Mouse (Mus musculus) heart, embryonic 15.5 days (tissue): ENCODE measurements around the gene Ufd1. TPM values are rescaled to one million over a fixed set of nuclear protein-coding genes. Genes with fewer than 3 reads are reported as not detected.
"Not testable (repeated sequence)": the region's sequence is repeated elsewhere in the genome, so short reads cannot be mapped to it uniquely, and the experiment has no call there.

Experiments used
- ATAC-seq: fragments of 200-750 bp; cut with Nextera tagmentation; replicated peaks from 2 replicates; pipeline ENCODE4 v1.8.0; 2017; ENCODE audit warnings: low read depth, moderate TSS enrichment; ENCODE audit not compliant: insufficient number of reproducible peaks, insufficient read depth, low FRiP score
- H3K27ac ChIP-seq: fragments of 300-500 bp; sonication (generic); 2 replicates; pipeline ENCODE4 v1.5.1; 2015; ENCODE audit warnings: mild to moderate bottlenecking, inconsistent platforms
- H3K27me3 ChIP-seq: fragments of 300-500 bp; sonication (generic); 2 replicates; pipeline ENCODE4 v1.6.1; 2015; ENCODE audit warnings: inconsistent platforms
- H3K36me3 ChIP-seq: fragments of 300-500 bp; sonication (generic); 2 replicates; pipeline ENCODE4 v1.6.1; 2015; ENCODE audit warnings: mild to moderate bottlenecking, inconsistent platforms
- H3K4me1 ChIP-seq: fragments of 300-500 bp; sonication (generic); replicated peaks from 2 replicates; pipeline ENCODE4 v1.6.1; 2015; ENCODE audit warnings: inconsistent platforms
- H3K4me2 ChIP-seq: fragments of 300-500 bp; sonication (generic); 2 replicates; pipeline ENCODE4 v1.6.1; 2015; ENCODE audit warnings: inconsistent platforms, mild to moderate bottlenecking, moderate library complexity
- H3K4me3 ChIP-seq: fragments of 300-500 bp; sonication (generic); 2 replicates; pipeline ENCODE4 v1.5.1; 2015; ENCODE audit warnings: mild to moderate bottlenecking, inconsistent platforms
- H3K9ac ChIP-seq: fragments of 300-500 bp; sonication (generic); 2 replicates; pipeline ENCODE4 v1.6.1; 2015; ENCODE audit warnings: mild to moderate bottlenecking, inconsistent platforms
- H3K9me3 ChIP-seq: fragments of 300-500 bp; sonication (generic); replicated peaks from 2 replicates; pipeline ENCODE4 v1.6.1; 2016; ENCODE audit warnings: inconsistent platforms
- WGBS: fragments of 180-500 bp; shearing (Covaris S2); methylation state at CpG from one replicate; pipeline ENCODE4 v1.1.7; 2015; ENCODE audit warnings: mixed read lengths; 5-methylcytosine and 5-hydroxymethylcytosine counted together
- polyA plus RNA-seq: library from polyadenylated mRNA; unstranded; fragments of >200 nt; fragmentation: Nextera tagmentation; extraction: Ambion mirVana; gene quantifications from 2 replicates; pipeline ENCODE4 v1.2.1, GENCODE M21; 2015

Gene Ufd1
- polyA plus RNA-seq, 1 experiment from 2014 or later = 62.2 TPM

GRCm38 (mm10) chr16:18858551-18858950 lies 47.0 kb downstream of the Ufd1 start:
- Histone ChIP-seq H3K27ac (no peak overlapping the region), H3K4me2 (no peak overlapping the region), H3K4me3 (no peak overlapping the region), H3K4me1 (no peaks in the 10 kb centered on the region), H3K9me3 (no peaks in the 10 kb centered on the region), H3K9ac (no peak overlapping the region), H3K27me3 (no peaks in the 10 kb centered on the region), H3K36me3 (no peaks in the 10 kb centered on the region)
- no peak for ATAC-seq

GRCm38 (mm10) chr16:18860186-18860585 lies 48.6 kb downstream of the Ufd1 start:
- 64% methylated on average over 1 of the region's 1 CpGs for WGBS

GRCm38 (mm10) chr16:18870495-18870894 lies 58.9 kb downstream of the Ufd1 start:
- H3K4me1 ChIP-seq, H3K27me3 ChIP-seq, ATAC-seq, H3K9me3 ChIP-seq, H3K27ac ChIP-seq, H3K4me2 ChIP-seq, H3K9ac ChIP-seq, H3K4me3 ChIP-seq: not testable (repeated sequence)
- H3K36me3 ChIP-seq = peaks cover 41% of the 10 kb centered on the region
- WGBS = 70% methylated on average over 1 of the region's 1 CpGs

More at GRCm38 (mm10) chr16:18860186-18860585, 48.6 kb downstream of the Ufd1 start:
- no peak for ATAC-seq
- H3K4me2 ChIP-seq = no peak overlapping the region
- H3K27me3 ChIP-seq = no peaks in the 10 kb centered on the region
- no peaks in the 10 kb centered on the region for H3K4me1 ChIP-seq
- no peaks in the 10 kb centered on the region for H3K36me3 ChIP-seq
- no peak overlapping the region for H3K9ac ChIP-seq
- H3K9me3 ChIP-seq = no peaks in the 10 kb centered on the region
- no peak overlapping the region for H3K4me3 ChIP-seq
- H3K27ac ChIP-seq = no peak overlapping the region

DNA sequence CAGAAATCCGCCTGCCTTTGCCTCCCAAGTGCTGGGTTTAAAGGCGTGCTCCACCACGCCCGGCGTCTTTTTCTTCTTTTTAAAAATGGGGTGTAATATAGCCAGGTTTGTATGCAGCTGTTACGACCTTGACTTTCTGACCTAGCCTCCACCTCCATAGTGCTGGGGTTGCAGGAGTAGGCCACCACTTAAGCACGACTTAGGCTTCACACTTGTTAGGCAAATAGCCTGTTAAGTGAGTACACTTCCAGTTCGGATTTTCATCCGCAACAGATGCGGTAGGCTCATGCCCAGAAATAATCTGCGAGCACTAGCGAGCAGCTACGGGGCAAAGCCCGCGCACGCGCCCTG lies 64.5 kb downstream of the Ufd1 start:
- 1% methylated on average over 17 of the region's 17 CpGs for WGBS
- no peaks in the 10 kb centered on the region for H3K27me3 ChIP-seq
- peak overlapping the region; percentile 93 for H3K4me2 ChIP-seq
- ATAC-seq = peak; percentile 14
- peak overlapping the region; percentile 98 for H3K4me3 ChIP-seq
- H3K9me3 ChIP-seq = no peaks in the 10 kb centered on the region
- H3K27ac ChIP-seq = peak overlapping the region; percentile 93
- peak overlapping the region; percentile 94 for H3K9ac ChIP-seq
- peaks cover 18% of the 10 kb centered on the region for H3K4me1 ChIP-seq
- H3K36me3 ChIP-seq = peaks cover 39% of the 10 kb centered on the region

DNA sequence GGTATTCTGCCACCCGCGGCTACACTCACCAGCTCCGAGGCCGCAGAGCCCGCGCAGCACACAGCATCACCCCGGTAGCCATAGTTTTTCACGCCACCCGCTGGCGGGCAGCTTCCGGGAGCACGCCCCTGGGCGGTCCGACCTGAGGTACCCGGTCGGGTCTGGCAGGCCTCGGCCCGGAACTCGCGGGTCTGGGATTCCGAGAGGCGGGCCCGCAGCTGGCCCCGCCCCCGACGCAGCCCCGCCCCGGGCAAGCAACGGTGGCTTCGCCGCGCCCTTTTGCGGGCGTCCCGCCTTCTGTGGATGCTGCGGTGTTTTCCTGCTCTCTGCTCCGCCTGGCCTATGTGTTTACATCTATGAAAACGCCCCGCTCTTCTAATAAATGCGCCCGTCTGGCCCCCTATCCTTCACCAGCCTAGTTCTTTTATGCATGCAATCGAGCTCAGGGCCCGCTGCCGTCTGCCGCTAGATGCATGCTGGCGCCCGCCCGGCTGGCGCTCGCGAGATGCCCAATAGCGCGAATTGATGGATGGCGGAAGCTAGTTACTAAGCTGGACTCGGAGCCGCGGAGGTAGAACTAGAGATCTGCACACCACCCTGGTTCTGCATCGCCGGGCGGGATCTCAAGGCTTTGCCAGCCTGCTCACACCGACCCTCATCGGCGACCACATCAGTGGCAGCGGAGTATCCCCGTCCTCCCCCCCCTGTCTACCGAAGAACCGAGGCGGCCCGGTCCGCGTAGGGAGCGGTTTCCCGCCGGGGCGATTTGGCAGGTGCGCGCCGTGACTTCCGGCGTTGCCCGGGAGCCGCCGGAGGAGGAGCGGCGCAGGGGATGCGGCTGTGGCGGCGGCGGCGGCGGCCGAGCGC lies 65.1 kb downstream of the Ufd1 start, which contains the start of the genes Mrpl40 and Hira:
Gene Mrpl40 (minus strand): TSS at position 421 of the 867 bp plus-strand sequence.
Gene Hira (plus strand): TSS at position 596 of the 867 bp plus-strand sequence.
- under 1% methylated on average over 85 of the region's 93 CpGs for WGBS
- H3K9ac ChIP-seq = peak within 1 kb of the TSS; percentile 94
- peak within 1 kb of the TSS; percentile 98 for H3K4me3 ChIP-seq
- H3K27me3 ChIP-seq = no peaks in the 10 kb centered on the region
- H3K9me3 ChIP-seq = no peaks in the 10 kb centered on the region
- H3K4me1 ChIP-seq = peaks cover 18% of the 10 kb centered on the region
- H3K27ac ChIP-seq = peak within 1 kb of the TSS; percentile 93
- peak; percentile 95 for ATAC-seq
- peaks cover 33% of the 10 kb centered on the region for H3K36me3 ChIP-seq
- peak within 1 kb of the TSS; percentile 93 for H3K4me2 ChIP-seq

- Histone ChIP-seq H3K36me3 (peaks cover 24% of the 10 kb centered on the region), H3K27me3 (no peaks in the 10 kb centered on the region), H3K4me1 (peaks cover 18% of the 10 kb centered on the region), H3K9ac (peak overlapping the region; percentile 94), H3K4me2 (peak overlapping the region; percentile 93), H3K9me3 (no peaks in the 10 kb centered on the region), H3K4me3 (peak overlapping the region; percentile 98), H3K27ac (peak overlapping the region; percentile 93)
- peak; percentile 3; the same call in 1 of the 2 replicates for ATAC-seq
- under 1% methylated on average over 40 of the region's 43 CpGs for WGBS
These were observed 66.0 kb downstream of the Ufd1 start for GRCm38 (mm10) chr16:18877386-18878090.

- Histone ChIP-seq H3K9me3 (no peaks in the 10 kb centered on the region), H3K9ac (peak overlapping the region; percentile 94), H3K27me3 (no peaks in the 10 kb centered on the region), H3K36me3 (peaks cover 18% of the 10 kb centered on the region), H3K4me1 (peaks cover 18% of the 10 kb centered on the region), H3K4me3 (peak overlapping the region; percentile 98), H3K27ac (peak overlapping the region; percentile 93), H3K4me2 (peak overlapping the region; percentile 93)
- WGBS = 23% methylated on average over 20 of the region's 20 CpGs
- no peak for ATAC-seq
These were observed 66.6 kb downstream of the Ufd1 start for GRCm38 (mm10) chr16:18878091-18878720.

DNA sequence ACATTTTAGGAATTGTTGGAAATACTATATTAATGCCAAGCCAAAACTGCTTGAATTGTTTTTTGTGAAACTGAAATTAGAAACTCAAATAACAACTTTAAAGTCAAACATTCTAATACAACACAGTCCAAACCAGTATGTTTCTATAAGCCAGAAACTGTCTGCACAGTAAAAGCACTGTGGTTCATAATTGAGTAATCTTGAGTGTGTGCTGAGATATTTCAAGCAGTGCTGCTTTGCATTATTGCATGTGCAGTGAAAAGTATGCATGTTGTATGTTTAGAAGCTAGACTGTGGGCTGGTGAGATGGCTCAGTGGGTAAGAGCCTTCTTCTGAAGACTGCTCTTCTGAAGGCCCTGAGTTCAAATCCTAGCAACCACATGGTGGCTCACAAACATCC lies 72.5 kb downstream of the Ufd1 start:
- H3K9ac ChIP-seq = no peak overlapping the region
- H3K27me3 ChIP-seq = no peaks in the 10 kb centered on the region
- H3K36me3 ChIP-seq = no peaks in the 10 kb centered on the region
- H3K9me3 ChIP-seq = no peaks in the 10 kb centered on the region
- ATAC-seq = no peak
- no peak overlapping the region for H3K4me2 ChIP-seq
- no peak overlapping the region for H3K4me3 ChIP-seq
- H3K27ac ChIP-seq = no peak overlapping the region
- H3K4me1 ChIP-seq = peaks cover 8% of the 10 kb centered on the region; the same call in 1 of the 2 replicates

Other genes starting within 250 kb of the Ufd1 start
- gene Tbx1, start 221.1 kb upstream of the Ufd1 start, polyA plus RNA-seq = 0.66 and 1.5 TPM in 2 replicates
- gene Gp1bb, start 189.4 kb upstream of the Ufd1 start, polyA plus RNA-seq = 3.7 and 3.8 TPM in 2 replicates
- gene Gm49601, start 185.4 kb upstream of the Ufd1 start, polyA plus RNA-seq = 0.94 and 1.4 TPM in 2 replicates
- gene Sept5, start 181.8 kb upstream of the Ufd1 start, polyA plus RNA-seq = 8.1 and 14.8 TPM in 2 replicates
- 25.6 and 32.8 TPM in 2 replicates for gene Cldn5, start 34.9 kb upstream of the Ufd1 start, polyA plus RNA-seq
- 27.9 and 37.6 TPM in 2 replicates for gene Cdc45, start 208 bp downstream of the Ufd1 start, polyA plus RNA-seq
- 32.0 and 36.3 TPM in 2 replicates for gene 2510002D24Rik, start 24.8 kb downstream of the Ufd1 start, polyA plus RNA-seq
- gene Gm28539, start 24.8 kb downstream of the Ufd1 start, polyA plus RNA-seq = not detected in 2 replicates
- gene Mrpl40, start 65.1 kb downstream of the Ufd1 start, polyA plus RNA-seq = 84.6 and 89.3 TPM in 2 replicates
- 9.5 TPM in 2 replicates for gene Hira, start 65.3 kb downstream of the Ufd1 start, polyA plus RNA-seq